Mouse (Mus musculus) liver, embryonic 14.5 days (tissue): ENCODE measurements at regions not wholly inside any gene's neighbourhood (a gene's known extent, or its start where the extent isn't known, plus 50 kb on each side); places are given as distances from the start of the nearest gene placed in this dataset.

Source experiments
- CTCF ChIP-seq: IDR thresholded peaks from 2 replicates; pipeline ENCODE4 v1.5.1; 2016; ENCODE audit warnings: antibody characterized with exemption, low read depth, control low read depth
- EP300 ChIP-seq: IDR thresholded peaks from 2 replicates; pipeline ENCODE4 v1.6.1; 2016; ENCODE audit warnings: antibody characterized with exemption, low read depth

DNA sequence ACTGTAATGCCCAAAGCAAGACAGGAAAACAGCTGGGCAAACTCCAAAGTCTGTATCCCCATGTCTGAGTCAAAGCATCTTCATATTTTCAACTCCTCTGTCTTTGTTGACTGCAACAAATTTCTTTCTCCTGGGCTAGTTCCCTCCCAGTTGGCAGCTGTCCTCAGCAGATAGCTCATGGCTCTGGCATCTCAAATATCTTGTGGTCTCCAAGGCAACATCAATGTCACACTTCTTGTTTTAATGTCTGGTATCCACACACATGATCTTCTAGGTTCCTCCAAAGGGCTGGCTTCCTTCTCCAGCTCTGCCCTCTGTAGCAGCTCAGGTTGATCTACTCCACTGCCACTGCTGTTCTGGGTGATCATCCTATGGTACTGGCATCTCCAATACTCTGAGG, 242.0 kb upstream of the Zfp804b start:
- TF ChIP-seq CTCF (no peak), EP300 (no peak)
